Mouse (Mus musculus): ENCODE results near the gene F12. TPM values are rescaled to one million over a fixed set of nuclear protein-coding genes. Genes with fewer than 3 reads are reported as not detected.

Gene F12
- polyA plus RNA-seq, 1 experiment from 2014 or later: not detected

GRCm38 (mm10) chr13:55430566-55430965 lies 4.0 kb upstream of the F12 start:
- Histone ChIP-seq H3K4me2 (no peak overlapping the region), H3K9ac (replicated peaks) (no peak overlapping the region), H3K36me3 (no peaks in the 10 kb centered on the region), H3K27me3 (peaks cover 4% of the 10 kb centered on the region), H3K4me1 (replicated peaks) (no peaks in the 10 kb centered on the region), H3K27ac (no peak overlapping the region), H3K4me3 (replicated peaks) (no peak overlapping the region), H3K9me3 (0 out of 2 replicates have a peak, but pooled peaks cover 5% of the 10 kb centered on the region)
- ATAC-seq (ENCODE audit: insufficient number of reproducible peaks, insufficient read depth, low FRiP score, low TSS enrichment, low read depth): no peak
- 81% methylated on average over 2 of the region's 2 CpGs for WGBS

GRCm38 (mm10) chr13:55429226-55429888 lies 2.8 kb upstream of the F12 start:
- ATAC-seq (ENCODE audit: insufficient number of reproducible peaks, insufficient read depth, low FRiP score, low TSS enrichment, low read depth): no peak
- H3K9ac ChIP-seq (replicated peaks): no peak overlapping the region
- no peak overlapping the region for H3K27ac ChIP-seq
- H3K4me1 ChIP-seq (replicated peaks): no peaks in the 10 kb centered on the region
- WGBS: 69% methylated on average over 12 of the region's 12 CpGs
- peaks cover 4% of the 10 kb centered on the region for H3K27me3 ChIP-seq
- H3K36me3 ChIP-seq: no peaks in the 10 kb centered on the region
- H3K9me3 ChIP-seq: 0 out of 2 replicates have a peak, but pooled peaks cover 5% of the 10 kb centered on the region
- H3K4me3 ChIP-seq (replicated peaks): no peak overlapping the region
- H3K4me2 ChIP-seq: no peak overlapping the region

- Histone ChIP-seq H3K4me3 (replicated peaks) (peak overlapping the region; percentile 21), H3K9ac (replicated peaks) (peak overlapping the region; percentile 32; the same call in 1 of the 2 replicates), H3K4me1 (replicated peaks) (peaks cover 10% of the 10 kb centered on the region), H3K4me2 (peak overlapping the region; percentile 51), H3K27me3 (peaks cover 63% of the 10 kb centered on the region), H3K9me3 (no peaks in the 10 kb centered on the region), H3K36me3 (no peaks in the 10 kb centered on the region), H3K27ac (no peak overlapping the region)
- 11% methylated on average over 35 of the region's 35 CpGs for WGBS
- ATAC-seq (ENCODE audit: insufficient number of reproducible peaks, insufficient read depth, low FRiP score, low TSS enrichment, low read depth): no peak; the same call in 1 of the 2 replicates
Measured at GRCm38 (mm10) chr13:55420933-55421800, 5.4 kb downstream of the F12 start.

GRCm38 (mm10) chr13:55420018-55420932 lies 6.3 kb downstream of the F12 start:
- Histone ChIP-seq H3K27me3 (peaks cover 65% of the 10 kb centered on the region), H3K9ac (replicated peaks) (0 out of 2 replicates have a peak overlapping the region, but pooled peaks have one; percentile 18), H3K9me3 (no peaks in the 10 kb centered on the region), H3K36me3 (no peaks in the 10 kb centered on the region), H3K4me3 (replicated peaks) (peak overlapping the region; percentile 21; the same call in 1 of the 2 replicates), H3K27ac (no peak overlapping the region), H3K4me2 (peak overlapping the region; percentile 51; the same call in 1 of the 2 replicates), H3K4me1 (replicated peaks) (peaks cover 10% of the 10 kb centered on the region)
- no peak for ATAC-seq (ENCODE audit: insufficient number of reproducible peaks, insufficient read depth, low FRiP score, low TSS enrichment, low read depth)
- 30% methylated on average over 51 of the region's 51 CpGs for WGBS

- H3K9ac ChIP-seq (replicated peaks): no peak overlapping the region
- no peaks in the 10 kb centered on the region for H3K36me3 ChIP-seq
- no peak for ATAC-seq (ENCODE audit: insufficient number of reproducible peaks, insufficient read depth, low FRiP score, low TSS enrichment, low read depth)
- H3K4me3 ChIP-seq (replicated peaks): no peak overlapping the region
- H3K27ac ChIP-seq: no peak overlapping the region
- no peaks in the 10 kb centered on the region for H3K9me3 ChIP-seq
- peaks cover 76% of the 10 kb centered on the region for H3K27me3 ChIP-seq
- H3K4me2 ChIP-seq: no peak overlapping the region
- 80% methylated on average over 5 of the region's 5 CpGs for WGBS
- H3K4me1 ChIP-seq (replicated peaks): peaks cover 18% of the 10 kb centered on the region
Measured at GRCm38 (mm10) chr13:55419142-55419541, 7.5 kb downstream of the F12 start.

GRCm38 (mm10) chr13:55418004-55418403 lies 8.6 kb downstream of the F12 start:
- H3K9me3 ChIP-seq: no peaks in the 10 kb centered on the region
- H3K27ac ChIP-seq: no peak overlapping the region
- no peaks in the 10 kb centered on the region for H3K36me3 ChIP-seq
- H3K27me3 ChIP-seq: peaks cover 83% of the 10 kb centered on the region
- H3K9ac ChIP-seq (replicated peaks): no peak overlapping the region
- H3K4me1 ChIP-seq (replicated peaks): peaks cover 18% of the 10 kb centered on the region
- no peak for ATAC-seq (ENCODE audit: insufficient number of reproducible peaks, insufficient read depth, low FRiP score, low TSS enrichment, low read depth)
- peak overlapping the region; percentile 21 for H3K4me2 ChIP-seq
- no peak overlapping the region for H3K4me3 ChIP-seq (replicated peaks)
- WGBS: 15% methylated on average over 12 of the region's 12 CpGs

- peak within 1 kb of the TSS; percentile 41 for H3K4me3 ChIP-seq (replicated peaks)
- peak within 1 kb of the TSS; percentile 75 for H3K4me2 ChIP-seq
- 5% methylated on average over 41 of the region's 41 CpGs for WGBS
- peak within 1 kb of the TSS; percentile 66 for H3K9ac ChIP-seq (replicated peaks)
- H3K36me3 ChIP-seq: no peaks in the 10 kb centered on the region
- no peaks in the 10 kb centered on the region for H3K9me3 ChIP-seq
- H3K27me3 ChIP-seq: peaks cover 64% of the 10 kb centered on the region
- H3K4me1 ChIP-seq (replicated peaks): peaks cover 8% of the 10 kb centered on the region
- peak; percentile 78 for ATAC-seq (ENCODE audit: insufficient number of reproducible peaks, insufficient read depth, low FRiP score, low TSS enrichment, low read depth)
- H3K27ac ChIP-seq: no peak within 1 kb of the TSS
Measured at GRCm38 (mm10) chr13:55414743-55415380, 11.7 kb downstream of the F12 start, which contains the start of gene Pfn3. Pfn3 (minus strand) TSS chr13:55415232.

- Histone ChIP-seq H3K4me3 (replicated peaks) (no peak overlapping the region), H3K9me3 (no peaks in the 10 kb centered on the region), H3K4me1 (replicated peaks) (peaks cover 8% of the 10 kb centered on the region), H3K9ac (replicated peaks) (no peak overlapping the region), H3K27me3 (peaks cover 53% of the 10 kb centered on the region), H3K27ac (no peak overlapping the region), H3K36me3 (no peaks in the 10 kb centered on the region), H3K4me2 (no peak overlapping the region)
- WGBS: 83% methylated on average over 12 of the region's 12 CpGs
- ATAC-seq (ENCODE audit: insufficient number of reproducible peaks, insufficient read depth, low FRiP score, low TSS enrichment, low read depth): no peak
Measured at GRCm38 (mm10) chr13:55413333-55413732, 13.3 kb downstream of the F12 start.

- Histone ChIP-seq H3K4me1 (replicated peaks) (peaks cover 8% of the 10 kb centered on the region), H3K27me3 (peaks cover 50% of the 10 kb centered on the region), H3K36me3 (no peaks in the 10 kb centered on the region), H3K4me2 (no peak overlapping the region), H3K9me3 (no peaks in the 10 kb centered on the region), H3K27ac (no peak overlapping the region), H3K4me3 (replicated peaks) (no peak overlapping the region), H3K9ac (replicated peaks) (no peak overlapping the region)
- no peak for ATAC-seq (ENCODE audit: insufficient number of reproducible peaks, insufficient read depth, low FRiP score, low TSS enrichment, low read depth)
- 79% methylated on average over 13 of the region's 13 CpGs for WGBS
Measured at GRCm38 (mm10) chr13:55412643-55413307, 13.8 kb downstream of the F12 start.

GRCm38 (mm10) chr13:55411826-55412225 lies 14.8 kb downstream of the F12 start:
- Histone ChIP-seq H3K9me3 (no peaks in the 10 kb centered on the region), H3K4me2 (no peak overlapping the region), H3K27me3 (peaks cover 42% of the 10 kb centered on the region), H3K36me3 (no peaks in the 10 kb centered on the region), H3K4me1 (replicated peaks) (peaks cover 8% of the 10 kb centered on the region), H3K9ac (replicated peaks) (no peak overlapping the region), H3K4me3 (replicated peaks) (no peak overlapping the region), H3K27ac (no peak overlapping the region)
- no peak for ATAC-seq (ENCODE audit: insufficient number of reproducible peaks, insufficient read depth, low FRiP score, low TSS enrichment, low read depth)
- 72% methylated on average over 7 of the region's 7 CpGs for WGBS

All from limb, embryonic 12.5 days (tissue).